Mouse (Mus musculus): ENCODE results near the gene Efs.

GRCm38 (mm10) chr14:54927296-54927695 is 1.4 kb upstream of the Efs start:
- TF ChIP-seq POLR2A (IDR thresholded peaks at IDR 0.05; ENCODE audit: control insufficient read depth, extremely low read depth, insufficient read depth, low read length, poor library complexity): no peak
- no peak for TF ChIP-seq CTCF (IDR thresholded peaks at IDR 0.05; ENCODE audit: borderline replicate concordance, control insufficient read depth, extremely low read depth, insufficient read depth, low read length, poor library complexity)
